Mouse (Mus musculus) layer of hippocampus, adult 11-12 months (tissue): ENCODE results near the gene Birc5.
"Not testable (repeated sequence)": the region's sequence is repeated elsewhere in the genome, so short reads cannot be mapped to it uniquely, and the experiment has no call there.

ENCODE experiments used
- DNase-seq: peaks from one replicate; pipeline ENCODE4 v3.0.0; 2022; ENCODE audit warnings: low spot score

Gene Birc5

DNA sequence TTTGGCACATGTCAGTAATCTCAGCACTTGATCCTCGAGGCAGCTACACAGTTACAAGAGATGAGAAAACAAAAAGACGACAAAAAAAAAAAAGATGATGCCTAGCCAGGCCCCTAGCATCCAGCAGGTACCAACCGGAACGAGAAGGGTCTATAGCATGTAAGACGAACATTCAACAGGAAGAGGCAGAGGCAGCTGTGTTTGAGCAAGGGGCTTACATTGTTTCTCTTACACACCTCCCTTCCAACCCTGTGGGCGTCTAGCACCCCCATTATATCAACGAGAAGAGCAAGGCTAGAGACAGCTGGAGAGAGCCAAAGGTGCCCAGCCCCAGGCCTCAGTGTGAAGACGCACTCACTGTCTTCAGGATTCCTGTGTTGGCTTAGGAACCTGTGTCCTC, 22.1 kb upstream of the Birc5 start:
- DNase-seq, result no peak

DNA sequence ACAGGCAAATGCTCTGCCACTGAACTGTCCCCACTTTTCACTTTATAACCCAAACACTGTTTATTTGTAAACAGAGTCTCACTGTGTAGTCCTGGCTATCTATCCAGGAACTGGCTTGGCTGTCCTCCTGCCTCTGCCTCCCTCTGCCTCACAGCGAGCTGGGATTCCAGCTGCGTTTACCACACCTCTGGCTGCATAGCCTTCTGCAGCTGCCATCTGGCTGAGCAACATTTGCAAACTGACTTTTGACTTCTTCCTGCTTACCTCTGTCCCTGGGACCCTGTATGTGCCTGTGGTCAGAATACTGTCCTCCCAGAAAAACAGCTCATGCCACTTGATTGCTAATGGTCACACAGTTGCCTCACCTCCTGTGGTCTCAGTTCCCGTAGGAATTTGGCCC, 21.7 kb upstream of the Birc5 start:
- DNase-seq, result no peak

DNA sequence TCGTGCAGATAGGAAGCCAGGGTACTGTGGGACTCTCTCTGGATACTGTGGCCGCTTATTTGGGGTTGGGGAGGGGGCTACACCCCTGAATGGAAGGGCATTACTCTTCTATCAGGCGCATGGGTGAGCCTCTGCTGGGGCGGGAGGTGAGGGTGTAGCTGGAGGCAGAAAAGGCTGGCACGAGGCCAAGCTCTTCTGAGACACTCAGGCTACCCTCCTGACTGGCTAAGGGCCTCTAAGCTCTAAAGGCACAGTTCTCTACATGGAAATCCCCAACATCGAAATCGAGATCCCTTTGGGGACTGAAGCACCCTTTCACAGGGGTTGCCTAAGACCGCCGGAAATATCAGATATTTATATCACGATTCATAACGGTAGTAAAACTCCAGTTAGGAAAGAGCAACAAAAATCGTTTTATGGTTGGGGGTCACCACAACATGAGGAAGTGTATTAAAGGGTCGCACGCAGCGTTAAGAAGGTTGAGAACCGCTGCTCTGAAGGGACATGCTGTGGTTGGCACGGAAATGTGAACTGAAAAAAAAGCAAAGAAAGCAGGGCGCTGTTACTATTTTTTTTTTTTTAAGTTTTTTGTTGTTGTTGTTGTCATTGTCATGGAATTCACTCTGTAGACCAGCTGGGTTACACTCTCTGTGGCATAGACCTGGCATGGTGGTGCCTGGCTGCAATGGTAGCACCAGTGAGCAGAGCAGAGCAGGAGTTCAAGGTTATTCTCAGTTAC, 20.7 kb upstream of the Birc5 start:
- DNase-seq, result no peak

DNA sequence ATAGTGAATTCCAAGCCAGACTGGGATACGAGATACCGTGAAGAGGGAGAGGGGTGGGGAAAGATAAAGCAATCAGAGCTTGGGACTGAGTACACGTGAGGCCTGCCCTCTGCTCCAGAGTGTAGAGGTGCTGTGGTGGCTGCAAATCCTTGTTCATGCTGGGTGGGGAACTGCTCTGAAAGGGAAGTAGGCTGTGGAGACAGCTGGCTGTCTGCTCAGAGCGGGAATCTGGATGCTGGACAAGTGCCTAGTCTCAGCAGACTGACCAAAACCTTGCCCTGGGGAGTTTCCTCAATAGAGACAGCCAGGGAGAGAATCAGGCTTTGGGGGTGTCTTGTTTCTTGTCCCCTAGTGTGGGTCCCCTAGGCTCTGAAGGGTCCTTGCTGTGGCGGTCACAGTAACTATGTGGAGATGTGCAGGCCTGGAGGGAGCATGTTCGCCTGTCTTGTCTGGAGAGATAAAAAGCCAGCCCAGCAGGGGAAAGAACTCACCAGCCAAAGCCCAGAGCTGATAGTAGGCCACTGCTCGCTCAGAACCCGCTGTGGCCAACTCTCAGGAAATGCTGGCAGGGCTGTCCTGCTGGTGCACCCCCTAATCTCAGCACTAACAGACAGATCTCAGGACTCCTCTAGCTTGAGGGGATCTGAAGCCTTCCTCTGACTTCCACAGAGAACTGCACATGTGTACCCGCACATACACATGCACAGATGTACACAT, 20.0 kb upstream of the Birc5 start:
- no peak for DNase-seq

DNA sequence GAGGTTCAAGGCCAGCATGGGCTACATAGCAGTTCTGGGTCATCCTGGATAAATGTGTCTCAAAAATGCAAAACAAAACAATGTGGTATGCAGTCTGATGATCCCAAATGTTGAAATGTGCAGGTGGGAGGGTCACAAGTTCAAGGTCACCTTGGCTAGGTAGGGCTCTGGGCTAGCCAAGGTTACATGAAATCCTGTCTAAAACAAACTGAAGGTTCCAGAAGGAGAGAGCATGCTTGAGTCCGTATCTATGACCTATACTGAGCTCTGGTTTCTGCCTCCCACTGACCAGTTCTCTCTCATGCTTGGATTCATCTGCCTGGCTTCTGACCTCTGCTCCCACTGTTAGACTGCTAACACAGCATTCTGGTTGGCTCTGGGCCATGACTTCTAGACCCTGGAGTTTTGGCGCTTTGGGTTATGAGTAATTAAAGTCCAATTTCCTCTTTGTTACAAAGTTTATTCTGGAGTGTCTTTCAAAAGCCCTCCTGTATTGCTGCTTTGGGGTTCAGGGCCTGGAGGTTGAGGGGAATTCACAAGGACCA, 19.3 kb upstream of the Birc5 start:
- DNase-seq, result no peak

DNA sequence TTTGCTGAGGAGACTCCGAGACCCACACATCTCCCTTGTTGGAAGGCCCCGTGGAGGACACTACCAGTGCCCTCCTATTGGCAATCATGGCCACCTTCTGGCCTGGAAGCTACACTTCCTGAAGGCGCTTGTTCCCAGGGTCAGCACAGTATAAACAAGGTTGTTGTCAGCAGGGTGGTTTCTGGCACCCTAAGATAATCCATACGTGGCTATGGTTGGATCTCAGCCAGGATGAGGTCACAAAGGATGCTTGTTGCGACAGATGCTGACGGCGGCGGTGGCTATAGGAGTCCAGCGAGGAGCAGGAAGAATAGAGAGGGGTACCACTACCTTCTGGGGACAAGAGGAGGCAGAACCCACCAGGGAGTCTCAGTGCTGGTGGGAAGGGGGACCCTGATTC, 18.6 kb upstream of the Birc5 start:
- DNase-seq, result no peak

DNA sequence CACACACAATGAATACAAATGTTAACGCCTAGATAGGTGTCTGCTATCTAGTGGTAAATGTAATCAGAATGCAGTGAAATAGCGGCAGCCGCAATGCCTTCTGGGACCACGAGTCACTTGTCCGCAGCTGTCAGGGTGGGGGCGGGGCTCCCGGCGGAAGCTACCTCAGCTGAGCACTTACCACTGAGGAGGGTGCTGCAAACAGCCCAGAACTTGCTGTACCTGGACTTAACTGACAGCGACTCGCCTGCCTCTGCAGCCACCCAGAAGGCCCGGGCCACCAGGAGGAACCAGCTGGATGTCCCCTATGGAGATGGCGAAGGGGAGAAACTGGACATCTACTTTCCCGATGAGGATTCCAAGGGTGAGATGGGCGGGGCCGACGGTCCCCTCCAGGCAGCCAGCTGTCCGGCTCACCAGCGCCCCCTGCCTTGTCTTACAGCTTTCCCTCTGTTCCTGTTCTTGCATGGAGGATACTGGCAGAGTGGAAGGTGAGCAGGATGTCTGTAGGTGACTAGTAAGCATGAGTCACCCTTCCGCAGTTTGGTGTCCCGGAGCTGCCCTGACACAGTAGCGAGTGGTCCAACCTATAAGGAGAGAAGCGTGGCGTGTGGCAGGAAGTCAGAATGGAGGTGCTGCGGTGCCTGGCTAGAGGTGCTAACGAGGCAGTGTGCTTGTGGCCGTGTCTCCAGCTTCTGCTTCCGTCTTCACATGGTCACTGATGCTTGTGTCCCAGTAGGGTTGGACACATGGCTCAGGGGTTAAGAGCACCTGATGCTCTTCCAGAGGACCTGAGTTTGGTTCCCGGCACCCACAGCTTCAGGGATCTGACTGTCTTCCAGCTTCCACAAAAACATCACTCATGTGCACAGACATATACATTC, 16.7 kb upstream of the Birc5 start:
- DNase-seq, result peak; percentile 74

DNA sequence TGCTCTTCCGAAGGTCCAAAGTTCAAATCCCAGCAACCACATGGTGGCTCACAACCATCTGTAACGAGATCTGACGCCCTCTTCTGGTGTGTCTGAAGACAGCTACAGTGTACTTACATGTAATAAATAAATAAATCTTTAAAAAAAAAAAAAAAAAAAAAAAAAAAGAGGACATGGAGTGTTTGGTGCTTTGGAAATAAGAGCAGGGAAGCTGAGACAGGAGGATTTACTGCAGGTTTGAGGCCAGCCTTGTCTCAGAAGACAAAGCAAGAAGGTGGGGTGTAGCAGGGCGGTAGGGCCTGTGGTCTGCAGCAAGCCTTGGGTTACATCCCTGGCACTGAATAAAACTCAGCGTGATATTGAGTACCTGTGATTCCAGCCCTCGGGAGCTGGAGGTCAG, 15.5 kb upstream of the Birc5 start:
- not testable (repeated sequence) for DNase-seq

DNA sequence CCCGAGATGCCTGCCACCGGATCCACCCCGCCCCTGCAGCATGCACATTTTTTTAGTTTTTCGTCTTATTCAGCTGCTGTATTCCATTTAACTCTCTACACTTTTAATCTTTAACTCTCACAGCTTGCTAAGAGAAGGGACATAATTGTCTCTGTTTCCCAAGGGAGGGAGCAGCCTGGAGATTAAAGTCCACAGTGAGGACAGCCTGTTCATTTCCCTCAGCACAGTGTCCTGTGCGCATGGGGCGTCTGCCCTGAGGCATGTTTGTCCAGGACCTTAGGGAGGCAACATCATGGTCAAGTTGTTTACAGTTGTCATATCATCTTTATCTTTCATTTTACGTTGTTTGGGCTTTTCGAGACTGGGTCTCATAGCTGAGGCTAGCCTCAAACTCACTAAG, 15.0 kb upstream of the Birc5 start:
- DNase-seq, result no peak

DNA sequence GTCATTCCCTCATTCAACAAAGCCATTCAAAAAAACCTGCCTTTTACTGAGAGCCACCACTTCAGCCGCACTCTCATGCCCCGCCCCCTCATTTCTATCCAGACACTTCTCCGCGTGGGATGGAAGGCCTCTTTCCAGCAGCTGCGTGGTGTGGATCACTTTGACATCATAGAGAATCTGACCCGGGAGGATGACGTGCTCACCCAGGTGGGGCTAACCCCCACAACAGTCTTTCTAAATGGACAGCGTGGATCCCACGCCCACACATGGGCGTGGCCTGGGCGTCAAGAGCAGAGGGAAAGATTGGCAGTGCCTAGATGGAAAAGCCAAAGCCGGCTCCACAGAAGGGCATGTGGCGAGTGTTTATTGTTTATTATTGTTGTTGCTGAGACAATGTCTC, 12.7 kb upstream of the Birc5 start:
- DNase-seq, result no peak

DNA sequence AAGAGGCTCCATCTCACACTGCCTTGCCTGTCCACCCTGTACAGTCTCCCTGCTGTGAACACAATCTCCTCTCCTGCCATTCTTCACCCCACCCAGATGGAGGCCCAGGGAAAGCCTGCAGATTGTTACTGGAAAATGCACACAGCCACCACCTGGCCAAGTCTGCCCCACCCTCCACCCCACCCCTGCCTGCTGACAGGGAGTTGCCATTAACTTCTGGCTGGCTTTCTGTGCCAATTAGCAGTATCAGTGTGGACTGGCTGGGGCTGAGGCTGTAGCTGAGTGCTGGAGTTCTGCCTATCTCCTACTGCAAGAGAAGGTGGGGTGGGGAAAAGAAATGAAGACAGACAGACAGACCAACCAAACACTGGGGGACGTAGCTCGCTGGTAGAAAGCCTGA, 10.5 kb upstream of the Birc5 start:
- no peak for DNase-seq

DNA sequence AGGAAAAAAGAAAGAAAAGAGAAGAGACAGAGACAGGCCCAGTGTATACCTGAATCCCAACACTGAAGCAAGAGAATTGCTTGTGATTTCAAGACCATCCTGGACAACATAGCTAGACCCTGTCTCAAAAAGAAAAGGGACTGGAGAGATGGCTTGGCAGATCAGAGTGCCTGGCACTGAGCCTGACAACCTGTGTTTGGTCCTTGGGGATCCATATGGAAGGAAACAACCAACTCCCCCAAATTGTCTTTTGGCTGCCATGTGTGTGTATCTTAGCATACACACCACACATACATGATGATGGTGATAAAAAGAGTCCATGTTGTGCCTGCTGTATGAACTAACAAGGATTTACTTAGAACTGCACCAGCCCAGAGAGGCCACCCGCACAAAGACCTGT, 10.0 kb upstream of the Birc5 start:
- no peak for DNase-seq

DNA sequence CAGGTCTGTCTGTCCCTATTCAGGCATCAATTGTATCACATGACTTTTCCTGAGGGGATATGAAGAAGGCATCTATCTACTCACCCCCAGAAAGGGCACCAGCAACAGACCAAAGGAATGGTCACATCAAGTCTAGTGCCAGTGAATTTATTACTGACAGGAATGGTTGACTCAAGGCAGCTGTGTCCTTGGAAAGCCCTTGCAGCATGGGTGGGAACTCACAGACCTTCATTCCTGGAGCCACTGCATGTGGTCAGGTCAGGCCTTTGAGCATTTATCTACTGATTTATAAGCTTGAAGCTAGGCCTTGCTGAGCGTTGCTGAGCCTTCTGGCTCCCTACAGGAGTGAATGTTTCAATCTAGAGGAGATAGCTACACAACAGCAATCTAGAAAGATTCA, 8.1 kb upstream of the Birc5 start:
- no peak for DNase-seq

DNA sequence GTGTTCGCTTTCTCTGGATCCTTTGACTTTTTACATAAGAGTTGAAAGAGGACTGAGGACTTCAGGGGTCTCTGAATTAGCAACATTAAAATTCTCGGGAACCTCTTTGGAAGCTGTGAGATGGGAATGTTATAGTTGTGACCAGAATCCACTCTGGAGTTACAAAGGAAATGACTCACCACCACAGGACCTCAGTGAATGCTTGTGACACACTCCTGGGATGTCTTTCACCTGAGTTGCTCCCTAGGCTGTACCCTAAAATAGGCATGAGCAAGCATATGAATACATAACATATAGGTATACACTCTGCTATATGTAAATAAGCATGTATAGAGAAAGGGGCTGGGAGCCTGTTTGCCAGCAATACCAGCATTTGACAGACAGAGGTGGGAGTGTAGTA, 5.6 kb upstream of the Birc5 start:
- DNase-seq, result no peak

DNA sequence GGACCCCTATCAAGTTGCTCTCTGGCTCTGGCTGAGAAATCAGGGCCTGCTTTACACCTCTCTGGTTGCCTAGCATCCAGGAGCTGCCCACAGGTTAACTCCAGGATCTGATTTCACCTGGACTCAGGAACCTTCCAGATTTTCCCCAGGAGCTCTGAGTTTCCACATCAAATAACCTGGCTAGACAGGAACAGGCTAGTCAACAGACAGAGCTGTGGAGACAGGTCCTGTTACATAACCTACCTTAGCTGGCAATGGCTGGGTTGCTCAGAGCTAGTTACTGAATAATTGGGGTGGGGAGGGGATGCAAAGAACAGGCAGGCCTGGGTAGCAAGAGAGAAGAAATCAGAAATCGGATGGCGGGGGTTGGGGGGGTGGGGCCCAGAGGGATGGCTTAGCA, 4.1 kb upstream of the Birc5 start:
- DNase-seq, result no peak

DNA sequence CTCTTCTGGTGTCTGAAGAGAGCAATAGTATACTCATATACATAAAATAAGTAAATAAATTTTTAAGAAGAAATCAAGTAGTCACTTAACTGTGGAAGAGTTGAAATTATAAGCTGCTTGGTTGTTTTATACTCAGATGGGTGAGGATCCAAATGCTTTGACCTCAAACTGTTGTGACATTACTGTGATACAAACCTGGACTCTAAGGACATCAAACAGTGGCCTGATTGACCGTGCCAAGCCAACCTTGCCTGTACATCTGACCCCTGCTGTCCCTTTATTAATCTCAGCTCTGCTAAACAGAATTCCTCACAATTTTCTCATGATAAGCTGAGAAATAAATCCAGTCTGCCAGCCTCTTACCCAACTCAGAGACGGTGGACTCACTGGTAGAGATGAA, 3.4 kb upstream of the Birc5 start:
- DNase-seq, result no peak

DNA sequence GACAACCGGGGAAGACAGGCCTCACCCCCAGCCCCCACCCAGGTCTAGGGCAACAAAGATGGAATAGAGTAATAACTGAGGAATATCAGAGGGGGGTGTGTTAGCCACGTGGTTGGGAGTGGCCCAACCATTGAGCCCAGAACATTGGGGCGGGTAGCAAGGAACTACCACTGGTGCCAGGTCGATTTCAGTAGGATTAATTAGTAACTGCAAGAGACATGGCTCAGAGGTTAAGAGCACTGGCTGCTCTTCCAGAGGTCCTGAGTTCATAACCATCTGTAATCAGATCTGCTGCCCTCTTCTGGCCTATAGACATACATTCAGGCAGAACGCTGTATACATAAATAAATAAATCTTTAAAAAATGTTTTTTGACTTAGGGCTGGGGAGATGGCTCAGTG, 2.4 kb upstream of the Birc5 start:
- no peak for DNase-seq

DNA sequence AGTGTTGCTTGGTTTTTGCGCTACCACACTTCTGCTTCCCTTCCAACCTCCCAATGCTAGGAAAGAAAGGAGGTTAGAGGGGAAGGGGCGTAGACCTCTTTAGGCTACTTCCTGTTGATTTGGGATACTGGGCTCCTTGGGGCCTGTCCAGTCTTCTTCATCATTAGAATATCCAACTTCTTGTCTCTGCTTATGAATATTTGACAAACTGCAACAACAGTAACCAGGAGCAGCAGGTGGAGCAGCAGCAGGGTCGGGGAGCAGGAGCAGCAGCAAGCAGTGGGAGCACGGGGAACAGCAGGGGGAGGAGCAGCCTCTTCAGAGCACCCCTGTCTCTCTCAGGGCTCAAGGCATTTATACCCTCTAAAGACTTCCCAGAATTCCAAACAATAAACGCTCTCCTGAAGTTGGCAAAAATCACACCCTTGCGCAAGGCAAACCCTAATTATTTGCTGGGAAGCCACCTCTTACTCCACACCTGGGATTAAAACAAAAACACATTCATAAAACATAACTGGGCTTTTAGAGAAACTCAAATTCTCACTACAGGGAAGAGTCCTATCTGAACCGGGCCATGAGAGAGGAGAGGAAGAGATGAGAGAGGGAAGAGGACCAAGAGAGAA, 1.3 kb upstream of the Birc5 start:
- no peak for DNase-seq

DNA sequence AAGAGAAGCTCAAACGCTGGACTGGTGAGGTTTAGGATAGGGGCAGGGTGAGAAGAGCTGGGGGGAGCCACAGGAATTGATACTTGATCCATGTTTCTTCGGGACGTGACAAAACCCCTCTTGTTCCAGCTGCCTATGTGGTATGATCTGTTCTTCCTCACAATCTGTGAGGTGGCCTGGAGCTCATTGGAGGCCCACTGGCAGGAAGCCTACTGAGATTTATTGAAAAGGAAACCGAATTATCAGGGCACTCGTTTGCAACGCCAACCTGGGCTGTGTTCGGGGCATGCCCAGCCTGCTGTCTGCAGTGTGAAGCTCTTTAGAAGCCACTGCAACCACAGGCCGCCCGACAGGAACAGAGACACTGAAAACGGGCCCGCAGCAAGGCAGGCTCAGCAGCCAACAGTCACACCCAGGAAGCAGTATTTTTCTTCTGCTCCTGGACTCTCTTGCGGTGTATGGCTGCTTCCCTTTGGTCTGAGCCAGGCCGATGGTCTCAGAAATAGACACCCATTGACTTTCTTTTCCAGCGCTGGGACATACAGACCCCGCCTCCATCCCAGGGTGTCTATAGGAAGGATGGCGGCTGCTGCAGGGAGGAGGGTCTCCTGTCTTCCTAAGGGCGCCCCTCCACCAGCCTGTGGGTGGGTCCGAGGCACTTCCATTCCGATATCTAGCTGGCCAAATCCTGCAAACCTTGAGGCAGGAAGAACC, 623 bp upstream of the Birc5 start:
- DNase-seq, result peak; percentile 38

DNA sequence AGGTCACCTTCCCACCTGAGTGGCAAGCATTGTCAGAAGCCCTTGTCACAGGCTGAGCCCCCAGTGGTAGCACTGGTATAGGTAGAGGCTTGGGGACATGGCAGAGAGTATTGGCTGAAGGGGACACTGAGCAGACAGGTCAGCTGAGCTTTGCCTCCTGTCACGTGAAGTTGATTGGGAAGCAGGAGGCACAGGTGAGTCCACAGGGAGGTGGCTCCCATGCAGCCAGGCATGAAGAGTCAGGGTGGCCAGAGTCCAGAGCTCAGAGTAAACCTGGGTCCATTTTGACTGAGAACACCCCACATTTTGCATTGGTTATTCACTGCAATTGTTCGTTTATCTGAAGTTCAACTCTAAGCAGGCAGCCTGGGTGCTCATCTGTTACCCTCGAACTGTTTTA, 3.8 kb downstream of the Birc5 start:
- no peak for DNase-seq

DNA sequence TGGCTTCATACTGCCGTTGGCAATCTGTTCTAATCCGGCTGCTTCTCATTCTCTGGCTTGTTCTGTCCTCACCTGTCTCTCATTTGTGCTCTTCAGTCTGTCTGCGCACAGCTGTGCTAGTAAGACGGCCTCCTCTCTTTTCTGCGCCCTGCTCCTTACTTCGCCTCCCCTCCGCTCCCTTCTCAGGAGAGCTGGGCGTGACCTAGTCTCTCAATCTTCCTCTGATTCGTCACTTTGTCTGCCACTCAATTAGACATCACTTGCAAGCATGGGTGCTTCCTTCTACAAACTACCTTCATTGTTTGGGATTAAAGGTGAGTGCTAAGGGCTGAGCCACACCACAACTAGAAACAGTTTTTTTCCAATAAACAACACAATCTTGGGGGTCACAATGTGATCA, 5.2 kb downstream of the Birc5 start:
- no peak for DNase-seq

DNA sequence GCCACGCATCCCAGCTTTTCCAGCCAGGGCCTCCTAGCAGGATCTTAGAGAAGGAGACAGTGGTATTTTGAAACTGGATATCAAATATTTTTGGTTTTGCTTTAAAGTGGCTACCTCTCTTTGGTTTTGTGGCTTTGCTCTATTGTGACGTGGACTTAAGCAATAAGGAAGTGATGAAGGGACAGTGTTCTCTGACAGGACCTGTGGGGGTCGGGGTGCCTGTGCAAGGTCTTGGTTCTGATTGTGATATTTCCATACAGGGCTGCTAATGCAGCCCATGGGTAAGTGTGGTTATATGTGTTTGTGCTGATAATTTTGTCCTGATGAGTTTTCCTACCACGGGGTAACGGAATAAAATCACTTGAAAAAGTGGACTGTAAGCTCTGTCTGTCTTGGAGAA, 6.3 kb downstream of the Birc5 start:
- no peak for DNase-seq
